Mouse (Mus musculus) neural tube, embryonic 13.5 days (tissue): Measurements from ENCODE around the gene Eml4. TPM values are rescaled to one million over a fixed set of nuclear protein-coding genes. Genes with fewer than 3 reads are reported as not detected.

Experiments used
- ATAC-seq: fragments of 200-750 bp; cut with Nextera tagmentation; 2 replicates; pipeline ENCODE4 v1.8.0; 2017; ENCODE audit warnings: low read depth, mild to moderate bottlenecking, moderate TSS enrichment, moderate library complexity
- H3K27ac ChIP-seq: fragments of 300-500 bp; sonication (generic); replicated peaks from 2 replicates; pipeline ENCODE4 v1.5.1; 2015; ENCODE audit warnings: moderate library complexity, mild to moderate bottlenecking, inconsistent platforms
- H3K27me3 ChIP-seq: fragments of 300-500 bp; sonication (generic); 2 replicates; pipeline ENCODE4 v1.6.1; 2015; ENCODE audit warnings: mild to moderate bottlenecking, inconsistent platforms
- H3K36me3 ChIP-seq: fragments of 300-500 bp; sonication (generic); 2 replicates; pipeline ENCODE4 v1.6.1; 2015; ENCODE audit warnings: mild to moderate bottlenecking, inconsistent platforms
- H3K4me1 ChIP-seq: fragments of 300-500 bp; sonication (generic); replicated peaks from 2 replicates; pipeline ENCODE4 v1.6.1; 2015; ENCODE audit warnings: inconsistent platforms
- H3K4me2 ChIP-seq: fragments of 300-500 bp; sonication (generic); 2 replicates; pipeline ENCODE4 v1.6.1; 2015; ENCODE audit warnings: inconsistent platforms, mild to moderate bottlenecking, moderate library complexity
- H3K4me3 ChIP-seq: fragments of 300-500 bp; sonication (generic); 2 replicates; pipeline ENCODE4 v1.5.1; 2015; ENCODE audit warnings: mild to moderate bottlenecking, inconsistent platforms
- H3K9ac ChIP-seq: fragments of 300-500 bp; sonication (generic); 2 replicates; pipeline ENCODE4 v1.6.1; 2015; ENCODE audit warnings: moderate library complexity, mild to moderate bottlenecking, inconsistent platforms
- H3K9me3 ChIP-seq: fragments of 300-500 bp; sonication (generic); 2 replicates; pipeline ENCODE4 v1.6.1; 2016; ENCODE audit warnings: inconsistent platforms
- WGBS: fragments of 180-500 bp; shearing (Covaris S2); methylation state at CpG from one replicate; pipeline ENCODE4 v1.1.7; 2015; 5-methylcytosine and 5-hydroxymethylcytosine counted together
- polyA plus RNA-seq: library from polyadenylated mRNA; unstranded; fragments of >200 nt; fragmentation: Nextera tagmentation; extraction: Ambion mirVana; gene quantifications from 2 replicates; pipeline ENCODE4 v1.2.1, GENCODE M21; 2015

Eml4 gene
- polyA plus RNA-seq, 1 experiment from 2014 or later: 31.6 TPM

DNA sequence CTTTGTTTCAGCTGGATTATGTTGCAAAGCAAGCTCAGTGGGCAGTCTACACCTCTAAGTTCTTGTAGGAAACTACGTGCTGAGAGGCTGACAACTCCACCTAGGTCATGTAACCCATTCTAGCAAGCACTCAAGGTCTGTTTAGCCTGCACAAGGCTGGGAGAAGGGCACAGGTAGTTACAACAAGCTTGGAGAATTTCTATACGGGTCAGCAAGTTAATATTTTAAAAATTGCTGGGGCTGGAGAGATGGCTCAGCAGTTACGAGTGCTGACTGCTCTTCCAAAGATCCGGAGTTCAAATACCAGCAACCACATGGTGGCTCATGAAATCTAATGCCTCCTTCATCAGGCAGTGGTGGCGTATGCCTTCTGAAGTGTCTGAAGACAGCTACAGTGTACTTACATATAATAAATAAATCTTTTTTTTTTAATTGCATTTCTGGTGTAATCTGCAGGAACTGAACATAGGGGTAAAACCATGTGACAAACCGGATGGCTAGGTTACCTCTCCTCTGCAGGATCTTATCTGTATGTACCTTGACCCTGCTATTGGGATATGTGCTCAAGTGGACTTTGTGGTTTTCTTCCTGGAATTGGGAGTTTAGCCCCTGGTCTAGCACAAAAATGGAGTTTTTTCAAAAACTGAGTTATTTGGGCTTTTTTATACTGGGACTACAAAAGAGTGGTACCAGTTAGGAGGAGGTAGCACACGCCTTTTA is 132.2 kb downstream of the Eml4 start:
- no peaks in the 10 kb centered on the region for H3K9me3 ChIP-seq
- no peaks in the 10 kb centered on the region for H3K27me3 ChIP-seq
- H3K4me2 ChIP-seq: no peak overlapping the region
- H3K27ac ChIP-seq: no peak overlapping the region
- no peak overlapping the region for H3K4me3 ChIP-seq
- ATAC-seq: no peak
- no peak overlapping the region for H3K9ac ChIP-seq
- WGBS: 96% methylated on average over 7 of the region's 7 CpGs
- peaks cover 6% of the 10 kb centered on the region; the same call in 1 of the 2 replicates for H3K4me1 ChIP-seq
- H3K36me3 ChIP-seq: peaks cover 41% of the 10 kb centered on the region

DNA sequence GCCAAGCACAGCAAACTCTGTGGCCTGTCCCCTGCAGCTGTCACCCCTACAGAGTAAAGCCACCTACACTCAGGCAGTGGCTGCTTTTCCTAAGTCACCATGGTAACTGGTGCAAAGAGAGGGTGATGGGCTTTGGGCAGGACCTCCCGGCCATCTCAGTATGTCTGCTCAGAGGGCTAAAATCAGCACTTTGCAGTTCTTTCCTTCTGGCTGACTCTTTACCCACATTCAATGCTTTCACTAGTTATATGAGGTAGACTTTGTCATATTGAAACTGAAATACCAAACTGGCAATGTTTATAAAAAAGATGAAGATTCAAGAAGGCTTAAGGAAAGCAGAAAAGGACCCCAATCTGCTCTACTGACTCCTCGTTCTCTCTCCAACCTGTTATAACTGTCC is 133.1 kb downstream of the Eml4 start:
- ATAC-seq: no peak
- Histone ChIP-seq H3K36me3 (peaks cover 33% of the 10 kb centered on the region), H3K4me1 (peaks cover 6% of the 10 kb centered on the region; the same call in 1 of the 2 replicates), H3K27ac (no peak overlapping the region), H3K27me3 (no peaks in the 10 kb centered on the region), H3K9me3 (no peaks in the 10 kb centered on the region), H3K4me3 (no peak overlapping the region), H3K4me2 (no peak overlapping the region), H3K9ac (no peak overlapping the region)
- WGBS: 76% methylated on average over 2 of the region's 2 CpGs

DNA sequence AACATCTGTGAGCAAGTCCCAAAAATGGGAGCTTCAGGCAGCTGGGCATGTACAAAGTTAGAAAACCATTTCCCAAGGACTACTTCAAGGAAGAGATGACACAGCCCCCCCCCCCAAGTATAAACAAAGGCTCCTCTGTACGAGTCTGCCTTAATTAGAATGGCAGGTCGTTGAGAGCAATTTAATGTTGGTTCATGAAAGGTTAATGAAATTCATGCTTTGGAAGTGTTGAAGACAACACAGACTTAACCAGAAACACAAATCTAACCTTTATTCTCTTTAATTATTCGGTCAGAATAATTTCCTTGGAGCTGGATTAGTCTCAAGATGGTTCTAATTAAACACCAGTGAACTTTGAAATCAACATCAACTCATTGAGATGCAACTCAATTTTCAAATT is 137.0 kb downstream of the Eml4 start:
- WGBS: 41% methylated on average over 3 of the region's 3 CpGs
- ATAC-seq: no peak
- Histone ChIP-seq H3K36me3 (peaks cover 2% of the 10 kb centered on the region; the same call in 1 of the 2 replicates), H3K27ac (no peak overlapping the region), H3K4me2 (no peak overlapping the region), H3K4me3 (no peak overlapping the region), H3K27me3 (no peaks in the 10 kb centered on the region), H3K9ac (no peak overlapping the region), H3K4me1 (peaks cover 6% of the 10 kb centered on the region; the same call in 1 of the 2 replicates), H3K9me3 (peaks cover 5% of the 10 kb centered on the region; the same call in 1 of the 2 replicates)

DNA sequence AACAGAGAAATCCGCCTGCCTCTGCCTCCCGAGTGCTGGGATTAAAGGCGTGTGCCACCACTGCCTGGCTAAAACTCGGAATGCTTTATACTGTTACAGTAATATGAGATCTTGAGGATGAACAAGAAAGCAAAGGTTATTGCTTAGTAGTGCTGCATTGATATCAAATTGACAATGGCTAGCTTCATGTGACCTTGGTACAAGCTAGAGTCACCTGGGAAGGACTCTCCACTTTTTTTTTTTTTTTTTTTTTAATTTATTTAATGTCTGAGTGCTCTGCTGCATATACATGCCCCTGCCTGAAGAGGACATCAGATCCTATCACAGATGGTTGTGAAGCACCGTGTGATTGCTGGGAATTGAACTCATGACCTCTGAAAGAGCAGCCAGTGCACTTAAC is 148.2 kb downstream of the Eml4 start:
- Histone ChIP-seq H3K9me3 (peaks cover 9% of the 10 kb centered on the region; the same call in 1 of the 2 replicates), H3K4me1 (no peaks in the 10 kb centered on the region), H3K4me3 (no peak overlapping the region), H3K4me2 (no peak overlapping the region), H3K36me3 (peaks cover 71% of the 10 kb centered on the region), H3K27me3 (no peaks in the 10 kb centered on the region), H3K9ac (no peak overlapping the region), H3K27ac (no peak overlapping the region)
- no peak for ATAC-seq
- whole genome bisulfite sequencing: 91% methylated on average over 5 of the region's 5 CpGs

DNA sequence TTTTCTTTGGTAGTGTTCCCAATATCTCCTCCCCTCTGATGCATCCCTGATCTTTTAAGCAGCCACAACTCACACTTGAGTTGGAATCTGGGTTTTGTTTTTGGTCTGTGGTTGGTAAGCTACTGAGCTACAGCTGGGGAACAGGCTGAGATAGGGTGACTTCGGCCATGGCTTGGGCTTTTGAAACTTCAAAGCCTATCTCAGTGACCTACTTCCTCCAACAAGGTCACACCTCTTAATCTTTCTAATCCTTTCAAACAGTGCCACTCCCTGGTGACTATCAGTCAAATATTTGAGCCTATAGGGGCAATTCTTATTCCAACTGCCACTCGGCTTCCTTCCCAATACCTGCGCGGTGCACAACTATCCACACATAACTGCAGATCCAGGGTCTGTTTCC is 149.0 kb downstream of the Eml4 start:
- Histone ChIP-seq H3K27me3 (no peaks in the 10 kb centered on the region), H3K4me2 (no peak overlapping the region), H3K36me3 (peaks cover 71% of the 10 kb centered on the region), H3K4me1 (no peaks in the 10 kb centered on the region), H3K4me3 (no peak overlapping the region), H3K27ac (no peak overlapping the region), H3K9me3 (peaks cover 9% of the 10 kb centered on the region; the same call in 1 of the 2 replicates), H3K9ac (no peak overlapping the region)
- 98% methylated on average over 4 of the region's 4 CpGs for WGBS
- no peak for ATAC-seq

DNA sequence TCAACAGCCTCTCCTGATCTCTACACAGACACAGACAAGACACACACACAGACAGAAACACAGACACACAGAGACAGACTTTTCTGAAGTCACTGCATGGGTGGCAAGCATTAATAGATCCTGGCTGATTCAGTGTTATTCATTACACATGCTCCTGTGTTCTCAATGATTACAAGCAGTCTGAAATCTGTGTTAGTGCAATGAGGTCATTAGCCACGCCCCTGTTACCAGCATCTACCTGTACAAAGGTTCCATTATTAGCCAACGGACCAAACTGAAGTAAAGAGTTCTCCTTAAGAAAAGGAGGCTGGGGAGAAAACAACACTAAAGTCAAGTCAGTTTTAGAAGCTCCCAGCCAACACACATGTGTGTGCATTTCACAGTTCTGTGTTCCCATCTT is 153.0 kb downstream of the Eml4 start:
- Histone ChIP-seq H3K9ac (no peak overlapping the region), H3K36me3 (peaks cover 44% of the 10 kb centered on the region), H3K4me1 (no peaks in the 10 kb centered on the region), H3K9me3 (no peaks in the 10 kb centered on the region), H3K4me3 (no peak overlapping the region), H3K27me3 (no peaks in the 10 kb centered on the region), H3K4me2 (no peak overlapping the region), H3K27ac (no peak overlapping the region)
- no peak for ATAC-seq
- WGBS: 86% methylated on average over 2 of the region's 2 CpGs

DNA sequence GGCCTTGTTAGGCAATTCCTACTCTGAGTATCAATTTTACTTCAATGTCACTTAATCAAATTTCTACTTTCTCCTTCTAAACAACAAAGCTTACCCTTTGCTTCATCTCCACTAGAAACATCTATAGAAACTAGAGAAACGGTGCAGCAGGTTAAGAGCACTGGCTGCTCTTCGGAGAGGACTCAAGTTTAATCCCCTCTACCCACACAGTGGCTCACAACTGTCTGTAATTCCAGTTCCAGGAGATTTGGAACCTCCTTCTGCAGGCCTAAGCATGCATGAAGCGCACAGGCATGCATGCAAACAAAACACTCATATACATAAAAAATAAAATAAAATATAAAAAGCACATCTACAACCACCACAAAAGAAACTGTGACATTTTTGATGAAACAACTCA is 161.4 kb downstream of the Eml4 start:
- WGBS: 94% methylated on average over 3 of the region's 3 CpGs
- Histone ChIP-seq H3K27ac (no peak overlapping the region), H3K4me2 (0 out of 2 replicates have a peak overlapping the region, but pooled peaks have one; percentile 90), H3K36me3 (no peaks in the 10 kb centered on the region), H3K9ac (no peak overlapping the region), H3K9me3 (no peaks in the 10 kb centered on the region), H3K27me3 (no peaks in the 10 kb centered on the region), H3K4me3 (no peak overlapping the region), H3K4me1 (peaks cover 24% of the 10 kb centered on the region)
- ATAC-seq: no peak

DNA sequence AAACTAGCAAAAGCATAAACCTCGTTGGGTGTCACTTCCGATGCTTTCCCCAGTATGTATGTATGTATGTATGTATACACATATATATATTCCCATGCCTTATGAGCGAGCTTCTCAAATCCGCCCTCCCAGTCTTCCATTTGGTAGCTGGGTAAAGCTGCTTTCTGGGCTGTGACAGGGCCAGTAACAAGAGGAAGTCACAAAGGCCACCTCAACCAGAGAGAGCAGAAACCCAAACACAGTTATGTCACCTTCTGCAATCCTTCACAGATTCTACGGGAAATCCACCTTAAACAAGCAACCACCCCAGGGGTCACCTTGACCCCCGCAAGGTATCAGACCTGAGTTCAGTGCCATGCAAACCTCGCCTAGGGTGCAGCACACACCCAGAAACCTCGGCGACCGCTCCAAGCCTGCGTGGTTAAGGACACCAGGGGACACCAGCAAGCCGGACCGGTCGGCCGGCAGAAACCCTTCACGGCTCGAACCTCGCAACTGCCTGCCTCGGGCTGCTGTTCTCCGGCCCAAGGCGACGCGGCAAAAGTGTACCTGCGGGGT is 163.0 kb downstream of the Eml4 start:
- Histone ChIP-seq H3K4me1 (peaks cover 24% of the 10 kb centered on the region), H3K4me2 (peak overlapping the region; percentile 90), H3K4me3 (peak overlapping the region; percentile 96), H3K9me3 (no peaks in the 10 kb centered on the region), H3K27me3 (no peaks in the 10 kb centered on the region), H3K9ac (peak overlapping the region; percentile 96), H3K36me3 (no peaks in the 10 kb centered on the region), H3K27ac (peak overlapping the region; percentile 76)
- ATAC-seq: peak; percentile 69
- 2% methylated on average over 24 of the region's 24 CpGs for WGBS

DNA sequence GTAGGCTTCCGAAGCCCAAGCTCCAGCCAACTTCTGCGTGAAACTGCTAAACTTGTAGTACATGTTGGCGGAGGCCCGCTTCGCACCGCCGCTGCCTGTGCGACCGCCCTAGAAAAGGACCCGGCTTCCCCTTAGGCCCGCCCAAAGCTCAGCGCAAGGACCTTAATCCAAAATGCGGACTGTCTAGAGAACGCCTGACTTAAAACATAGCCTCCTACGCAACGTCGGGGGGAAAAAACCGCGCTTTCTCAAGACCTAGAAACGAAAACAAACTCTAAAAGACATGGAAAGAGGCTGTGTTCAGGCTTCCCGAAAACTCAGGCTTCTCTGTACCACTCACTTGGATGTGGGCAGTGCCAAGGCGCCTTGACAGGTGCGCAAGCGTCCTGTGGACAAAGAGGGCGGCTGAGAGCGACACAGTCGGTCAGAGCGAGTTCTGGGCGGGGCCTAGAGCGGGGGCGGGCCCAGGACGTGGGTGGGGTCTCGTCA is 163.5 kb downstream of the Eml4 start:
- H3K4me1 ChIP-seq: peaks cover 24% of the 10 kb centered on the region
- WGBS: under 1% methylated on average over 33 of the region's 33 CpGs
- peak overlapping the region; percentile 96 for H3K9ac ChIP-seq
- peak overlapping the region; percentile 76 for H3K27ac ChIP-seq
- ATAC-seq: peak; percentile 99
- H3K4me2 ChIP-seq: peak overlapping the region; percentile 90
- no peaks in the 10 kb centered on the region for H3K27me3 ChIP-seq
- H3K4me3 ChIP-seq: peak overlapping the region; percentile 96
- H3K36me3 ChIP-seq: no peaks in the 10 kb centered on the region
- no peaks in the 10 kb centered on the region for H3K9me3 ChIP-seq

DNA sequence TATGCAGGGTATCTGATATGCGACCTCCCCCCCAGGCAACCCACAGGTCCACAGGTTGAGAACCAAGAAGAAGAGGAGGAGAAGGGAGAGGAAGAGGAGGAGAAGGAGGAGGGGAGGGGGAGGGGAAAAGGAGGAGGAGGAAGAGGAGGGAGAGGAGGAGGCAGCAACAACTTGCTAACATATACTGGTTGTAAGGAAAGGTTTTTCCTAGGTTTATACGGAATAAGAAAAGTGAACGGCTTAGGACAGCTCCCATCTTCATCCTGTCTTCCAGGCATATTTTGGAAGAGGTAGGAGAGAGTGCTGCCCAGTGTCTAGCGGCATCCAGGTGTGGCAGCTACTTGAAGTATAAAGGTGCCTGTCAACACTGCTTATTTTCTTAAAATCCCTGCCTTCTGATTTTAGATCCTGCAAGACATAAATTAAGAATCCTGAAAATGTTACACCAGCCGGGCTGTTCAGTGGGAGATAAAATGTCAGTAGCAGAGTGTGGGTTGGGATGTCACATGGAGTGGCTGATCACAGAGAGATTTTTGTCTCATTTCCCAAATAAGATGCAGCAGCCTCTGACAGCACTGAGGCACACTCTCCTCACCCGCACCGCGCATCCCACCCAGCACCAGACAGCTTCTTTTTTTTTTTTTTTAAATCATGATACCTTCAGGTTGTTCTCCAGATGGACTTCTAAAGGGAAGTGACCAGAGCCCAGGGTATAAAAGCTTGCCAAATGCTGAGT is 166.7 kb downstream of the Eml4 start, which contains the start of gene Cox7a2l:
TSS of gene Cox7a2l (minus strand) at position 51 of the 736 bp plus-strand sequence.
- Histone ChIP-seq H3K36me3 (no peaks in the 10 kb centered on the region), H3K27me3 (no peaks in the 10 kb centered on the region), H3K4me3 (no peak within 1 kb of the TSS), H3K4me2 (no peak within 1 kb of the TSS), H3K4me1 (peaks cover 12% of the 10 kb centered on the region), H3K9ac (no peak within 1 kb of the TSS), H3K27ac (no peak within 1 kb of the TSS), H3K9me3 (no peaks in the 10 kb centered on the region)
- WGBS: 88% methylated on average over 8 of the region's 8 CpGs
- ATAC-seq: no peak

DNA sequence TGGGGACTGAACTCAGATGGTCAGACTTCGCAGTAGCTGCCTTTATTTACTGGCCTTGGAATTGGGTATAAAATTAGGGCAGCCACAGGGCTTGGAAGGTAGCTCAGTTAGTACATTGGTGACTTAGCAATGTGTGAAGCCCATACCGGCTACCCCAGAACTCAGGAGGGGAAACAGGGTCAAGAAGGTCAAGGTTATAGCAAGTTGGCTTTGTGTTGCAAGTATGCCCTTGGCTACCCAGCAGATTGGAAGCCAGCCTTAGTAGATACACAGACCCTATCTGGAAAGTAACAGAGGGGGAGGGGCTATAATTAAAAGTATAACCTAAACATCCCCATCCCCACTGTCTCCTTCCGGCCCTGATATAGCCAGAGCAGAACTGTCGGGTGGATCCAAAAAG is 171.2 kb downstream of the Eml4 start:
- Histone ChIP-seq H3K4me3 (no peak overlapping the region), H3K36me3 (no peaks in the 10 kb centered on the region), H3K9ac (no peak overlapping the region), H3K4me1 (peaks cover 22% of the 10 kb centered on the region), H3K9me3 (no peaks in the 10 kb centered on the region), H3K4me2 (no peak overlapping the region), H3K27ac (no peak overlapping the region), H3K27me3 (no peaks in the 10 kb centered on the region; the same call in 1 of the 2 replicates)
- no peak for ATAC-seq
- WGBS: 93% methylated on average over 4 of the region's 4 CpGs
